In the genomic region with DNA sequence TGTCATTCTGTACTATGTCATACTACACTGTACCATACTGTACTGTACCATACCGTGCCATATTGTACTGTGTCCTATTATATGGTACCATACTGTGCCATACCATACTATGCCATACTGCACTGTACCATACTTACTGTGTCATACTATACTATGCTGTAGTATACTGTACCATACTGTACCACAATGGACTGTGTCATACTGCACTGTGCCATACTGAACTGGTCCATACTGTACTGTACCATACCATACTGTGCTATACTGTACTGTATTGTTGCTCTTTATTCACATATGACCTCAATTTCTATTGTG, we compare ENCODE assay signal across 8 mouse cellular contexts.
DNase-seq lines count a peak whose midpoint lies in the region; ATAC-seq and TF ChIP-seq lines count a peak whose summit lies in the region.
"Not testable (repeated sequence)": the region's sequence is repeated elsewhere in the genome, so short reads cannot be mapped to it uniquely, and the experiment has no call there.

No protein-coding gene starts in this region.

- peak; percentile 42; the same call in 1 of the 2 replicates for ATAC-seq in erythroid progenitor cell, adult 5-6 weeks (replicated peaks; ENCODE audit: low FRiP score, poor library complexity, severe bottlenecking)
- ATAC-seq in heart, embryonic 12.5 days (ENCODE audit: insufficient number of reproducible peaks, low FRiP score) = 0 out of 2 replicates have a peak, but pooled peaks have one; percentile 25
- peak; percentile 58; the same call in 1 of the 2 replicates for ATAC-seq in hindbrain, embryonic 16.5 days
- peak; percentile 28; the same call in 1 of the 2 replicates for ATAC-seq in limb, embryonic 13.5 days (ENCODE audit: low FRiP score, low read depth)
- ATAC-seq in liver, embryonic 14.5 days (ENCODE audit: insufficient read depth) = 0 out of 2 replicates have a peak, but pooled peaks have one; percentile 13
- peak; percentile 78; the same call in 1 of the 2 replicates for ATAC-seq in midbrain, embryonic 13.5 days
- ATAC-seq in monocyte, adult 5-6 weeks (replicated peaks; ENCODE audit: insufficient number of reproducible peaks, low FRiP score, low TSS enrichment, poor library complexity, severe bottlenecking) = 0 out of 2 replicates have a peak, but pooled peaks have one; percentile 53
- ATAC-seq in stomach, embryonic 15.5 days (ENCODE audit: insufficient read depth, low FRiP score, low read depth) = peak; percentile 39; the same call in 1 of the 2 replicates

- not testable (repeated sequence) for H3K4me1 ChIP-seq in heart, embryonic 12.5 days (replicated peaks); hindbrain, embryonic 16.5 days (ENCODE audit: control insufficient read depth, insufficient read depth, low read depth, low read length); limb, embryonic 13.5 days; liver, embryonic 14.5 days (replicated peaks; ENCODE audit: control insufficient read depth in 2 of 2, insufficient read depth in 2 of 2, low read length in 1 of 2); midbrain, embryonic 13.5 days (replicated peaks); stomach, embryonic 15.5 days

- H3K36me3 ChIP-seq in heart, embryonic 12.5 days; hindbrain, embryonic 16.5 days (ENCODE audit: control insufficient read depth, insufficient read depth, low read length); limb, embryonic 13.5 days; liver, embryonic 14.5 days (replicated peaks; ENCODE audit: control insufficient read depth, insufficient read depth, low read depth); midbrain, embryonic 13.5 days; stomach, embryonic 15.5 days: not testable (repeated sequence)

- not testable (repeated sequence) for TF ChIP-seq CTCF in liver, embryonic 14.5 days (IDR thresholded peaks at IDR 0.05; ENCODE audit: low read depth)

- not testable (repeated sequence) for TF ChIP-seq EP300 in liver, embryonic 14.5 days (IDR thresholded peaks at IDR 0.05; ENCODE audit: low read depth)

- not testable (repeated sequence) for H3K9ac ChIP-seq in heart, embryonic 12.5 days; hindbrain, embryonic 16.5 days (ENCODE audit: low read depth, low read length); limb, embryonic 13.5 days; liver, embryonic 14.5 days (replicated peaks); midbrain, embryonic 13.5 days (replicated peaks); stomach, embryonic 15.5 days

- not testable (repeated sequence) for DNase-seq in liver, embryonic 14.5 days (ENCODE audit: low read depth in 3 of 3, low spot score in 3 of 3)

- not testable (repeated sequence) for H3K4me2 ChIP-seq in heart, embryonic 12.5 days; hindbrain, embryonic 16.5 days (ENCODE audit: low read length); limb, embryonic 13.5 days (replicated peaks); liver, embryonic 14.5 days (ENCODE audit: low read depth); midbrain, embryonic 13.5 days (replicated peaks); stomach, embryonic 15.5 days

- not testable (repeated sequence) for H3K27me3 ChIP-seq in heart, embryonic 12.5 days (replicated peaks); hindbrain, embryonic 16.5 days (replicated peaks; ENCODE audit: control insufficient read depth, insufficient read depth, low read length); limb, embryonic 13.5 days; liver, embryonic 14.5 days (ENCODE audit: control insufficient read depth, insufficient read depth, low read length); midbrain, embryonic 13.5 days; stomach, embryonic 15.5 days (replicated peaks)

- not testable (repeated sequence) for H3K9me3 ChIP-seq in heart, embryonic 12.5 days (replicated peaks); hindbrain, embryonic 16.5 days (ENCODE audit: control insufficient read depth, low read length); limb, embryonic 13.5 days; liver, embryonic 14.5 days (ENCODE audit: control insufficient read depth, low read length); midbrain, embryonic 13.5 days; stomach, embryonic 15.5 days

- not testable (repeated sequence) for H3K27ac ChIP-seq in heart, embryonic 12.5 days (ENCODE audit: poor library complexity, severe bottlenecking); hindbrain, embryonic 16.5 days (ENCODE audit: low read depth, low read length); limb, embryonic 13.5 days; liver, embryonic 14.5 days; midbrain, embryonic 13.5 days; stomach, embryonic 15.5 days

- WGBS in heart, embryonic 12.5 days = 91% methylated on average over 1 of the region's 1 CpGs
- WGBS in hindbrain, embryonic 16.5 days = 93% methylated on average over 1 of the region's 1 CpGs
- 97% methylated on average over 1 of the region's 1 CpGs for WGBS in limb, embryonic 13.5 days
- WGBS in liver, embryonic 14.5 days (ENCODE audit: insufficient replicate concordance) = 58% methylated on average over 1 of the region's 1 CpGs
- WGBS in midbrain, embryonic 13.5 days = 95% methylated on average over 1 of the region's 1 CpGs
- WGBS in stomach, embryonic 15.5 days = 100% methylated on average over 1 of the region's 1 CpGs

- H3K4me3 ChIP-seq in heart, embryonic 12.5 days; hindbrain, embryonic 16.5 days (ENCODE audit: low read length); limb, embryonic 13.5 days; liver, embryonic 14.5 days (ENCODE audit: insufficient read depth in 1 of 2, low read depth in 2 of 2, low read length in 2 of 2); midbrain, embryonic 13.5 days (replicated peaks); stomach, embryonic 15.5 days (replicated peaks): not testable (repeated sequence)

Comparison
In these comparisons a context has a peak if more than half of its experiments do, and no peak if none do; other contexts are left out.
1. ATAC-seq: peak in every context shown above with its lines; median percentile 78 in midbrain, embryonic 13.5 days; 58 in hindbrain, embryonic 16.5 days; 53 in monocyte, adult 5-6 weeks; 42 in erythroid progenitor cell, adult 5-6 weeks; 39 in stomach, embryonic 15.5 days; 28 in limb, embryonic 13.5 days; 25 in heart, embryonic 12.5 days; 13 in liver, embryonic 14.5 days.